Mouse (Mus musculus): ENCODE data around the gene Gnb5.
"Not testable (repeated sequence)": the region's sequence is repeated elsewhere in the genome, so short reads cannot be mapped to it uniquely, and the experiment has no call there.

Gene Gnb5

GRCm38 (mm10) chr9:75362201-75362600, 56.1 kb downstream of the Gnb5 start:
- peak in 1 of 2 experiments; percentile 21 for DNase-seq

GRCm38 (mm10) chr9:75363001-75363400, 56.9 kb downstream of the Gnb5 start:
- DNase-seq = no peak

- not testable (repeated sequence) for DNase-seq
These were observed 57.6 kb downstream of the Gnb5 start for GRCm38 (mm10) chr9:75363702-75364101.

- DNase-seq = no peak
These were observed 59.1 kb downstream of the Gnb5 start for GRCm38 (mm10) chr9:75365195-75365594.

GRCm38 (mm10) chr9:75366191-75366590, 60.1 kb downstream of the Gnb5 start:
- no peak for DNase-seq

GRCm38 (mm10) chr9:75368779-75369178, 62.7 kb downstream of the Gnb5 start:
- no peak for DNase-seq

- no peak for DNase-seq
These were observed 69.5 kb downstream of the Gnb5 start for GRCm38 (mm10) chr9:75375606-75376005.

GRCm38 (mm10) chr9:75376428-75376827, 70.3 kb downstream of the Gnb5 start:
- no peak for DNase-seq

- no peak for DNase-seq
These were observed 72.7 kb downstream of the Gnb5 start for GRCm38 (mm10) chr9:75378774-75379173.

- DNase-seq = no peak
These were observed 76.7 kb downstream of the Gnb5 start for GRCm38 (mm10) chr9:75382825-75383224.

GRCm38 (mm10) chr9:75383785-75384184, 77.7 kb downstream of the Gnb5 start:
- DNase-seq = peak in 1 of 2 experiments; percentile 19

- no peak for DNase-seq
These were observed 78.4 kb downstream of the Gnb5 start for GRCm38 (mm10) chr9:75384337-75384962.

GRCm38 (mm10) chr9:75385218-75385974, 79.3 kb downstream of the Gnb5 start:
- no peak for DNase-seq

GRCm38 (mm10) chr9:75393251-75393650, 87.2 kb downstream of the Gnb5 start:
- DNase-seq = no peak

All from lung, postnatal 4 days (tissue).